Mouse (Mus musculus) testis, postnatal 14 days (tissue): Measurements from ENCODE around the gene Kif20b.

Source experiments
- DNase-seq: peaks from one replicate; pipeline ENCODE4 v3.0.0; 2021; ENCODE audit warnings: low spot score

Gene Kif20b

DNA sequence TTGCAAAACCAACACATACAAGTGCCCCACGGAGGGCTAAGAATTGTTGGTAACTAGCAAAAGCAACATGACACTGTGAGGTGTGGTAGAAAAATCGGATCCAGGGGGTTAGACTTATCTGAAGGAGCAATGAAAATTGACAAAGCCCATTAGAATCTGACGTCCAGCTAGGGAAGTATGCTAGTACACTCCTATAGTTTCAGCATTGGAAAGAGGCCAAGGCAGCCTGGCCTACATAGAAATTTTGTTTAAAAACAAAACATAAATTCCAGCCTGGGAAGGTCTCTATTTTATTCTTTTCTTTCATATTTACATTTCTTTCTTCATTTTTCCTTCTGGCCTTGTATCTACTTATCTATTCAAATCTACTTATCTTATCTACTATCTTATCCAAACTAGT lies 1.6 kb upstream of the Kif20b start:
- no peak for DNase-seq

DNA sequence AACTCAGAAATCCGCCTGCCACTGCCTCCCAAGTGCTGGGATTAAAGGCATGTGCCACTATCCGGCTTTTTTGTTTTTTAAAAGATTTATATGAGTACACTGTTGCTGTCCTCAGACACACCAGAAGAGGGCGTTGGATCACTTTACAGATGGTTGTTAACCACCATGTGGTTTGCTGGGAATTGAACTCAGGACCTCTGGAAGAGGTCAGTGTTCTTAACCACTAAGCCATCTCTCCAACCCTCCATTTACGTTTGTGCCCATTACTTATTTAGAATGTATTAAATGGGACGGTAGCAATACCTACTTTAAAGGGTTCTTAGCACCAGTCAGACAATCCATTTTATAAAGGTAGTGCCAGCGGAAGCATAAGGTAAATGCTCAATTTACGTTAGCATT lies 909 bp upstream of the Kif20b start:
- DNase-seq = no peak

DNA sequence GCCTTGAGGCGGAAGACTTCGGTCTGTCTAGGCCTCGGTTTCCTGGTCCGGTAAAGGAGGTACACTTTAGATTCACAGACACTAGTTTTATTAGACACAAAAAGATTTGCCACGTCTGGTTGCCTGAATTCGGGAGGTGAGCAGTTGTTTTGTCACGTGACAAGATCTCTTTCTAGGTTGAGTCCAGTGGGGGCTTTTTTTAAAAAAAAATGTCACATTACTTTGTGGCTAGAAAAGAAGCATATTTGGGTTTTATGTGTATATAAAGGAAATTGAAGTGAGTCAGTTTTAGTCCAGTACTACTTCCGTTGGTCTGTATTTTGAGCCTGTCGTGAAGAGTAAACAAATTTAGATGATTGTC lies 422 bp downstream of the Kif20b start:
- DNase-seq = no peak

DNA sequence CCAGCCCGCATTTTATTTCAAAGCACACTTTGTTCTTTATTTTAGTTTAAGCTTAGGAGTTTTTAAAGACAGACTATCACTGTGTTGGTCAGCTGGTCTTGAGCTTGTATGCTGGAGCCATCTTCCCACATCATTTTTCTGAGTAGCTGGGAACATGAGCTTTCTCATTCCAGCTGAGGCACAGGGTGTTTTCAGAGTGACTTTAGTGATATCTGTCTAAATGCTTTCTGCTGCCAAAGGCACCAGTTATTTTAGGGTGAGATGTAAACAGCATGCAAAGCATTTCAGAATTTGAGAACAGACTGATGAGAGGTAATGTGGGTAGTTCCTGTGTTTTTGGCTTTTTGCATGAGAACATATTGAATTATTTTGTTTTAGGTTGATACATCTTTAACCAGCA lies 25.0 kb downstream of the Kif20b start:
- DNase-seq = no peak

DNA sequence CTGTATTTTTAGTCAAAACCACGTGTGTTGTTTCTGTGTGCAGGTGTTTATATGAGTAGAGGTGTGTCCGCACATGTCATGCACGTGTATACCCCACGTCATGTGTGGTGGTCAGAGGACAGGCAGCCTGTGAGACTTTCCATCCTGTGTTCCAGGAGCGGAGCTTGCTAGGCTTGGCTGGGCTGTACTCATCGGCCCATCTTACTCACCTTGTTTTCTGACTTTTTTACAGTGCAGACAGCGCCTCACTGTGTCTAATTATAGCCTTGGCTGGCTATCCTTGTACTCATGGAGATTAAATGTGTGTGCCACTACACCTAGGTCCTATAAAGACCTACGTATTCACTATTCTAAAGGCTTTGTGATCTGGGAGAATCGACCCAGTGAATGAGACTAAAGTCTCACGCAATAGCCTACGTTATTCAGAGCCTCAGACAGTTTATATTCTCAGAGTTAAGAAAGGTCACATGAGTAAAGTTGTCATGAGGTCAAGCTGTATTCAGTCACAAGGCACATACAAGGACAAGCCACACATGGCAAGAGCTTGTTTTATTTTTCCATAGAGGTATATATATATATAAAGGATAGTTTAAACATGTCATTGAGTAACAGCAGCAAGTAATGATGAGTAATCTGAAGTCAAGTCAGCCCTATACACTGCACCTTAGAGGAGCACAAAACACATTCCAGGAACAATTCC lies 31.8 kb downstream of the Kif20b start:
- DNase-seq = no peak

DNA sequence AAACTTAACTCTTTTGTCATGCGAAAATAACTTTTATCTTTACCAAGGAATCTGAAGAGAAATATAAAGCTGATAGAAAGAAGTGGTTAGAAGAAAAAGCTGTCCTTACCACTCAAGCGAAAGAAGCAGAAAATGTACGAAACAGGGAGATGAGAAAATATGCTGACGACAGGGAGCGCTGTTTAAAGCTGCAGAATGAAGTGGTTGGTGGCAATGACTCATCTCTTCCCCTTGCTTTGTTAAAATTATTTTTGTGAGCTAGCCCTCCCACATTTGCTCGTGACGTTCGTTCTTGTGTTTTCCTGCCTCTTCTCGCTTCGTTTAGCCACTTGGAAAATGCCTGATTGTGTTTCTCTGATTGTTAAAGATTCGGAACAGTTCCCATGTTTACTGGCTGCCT lies 37.2 kb downstream of the Kif20b start:
- DNase-seq = no peak

DNA sequence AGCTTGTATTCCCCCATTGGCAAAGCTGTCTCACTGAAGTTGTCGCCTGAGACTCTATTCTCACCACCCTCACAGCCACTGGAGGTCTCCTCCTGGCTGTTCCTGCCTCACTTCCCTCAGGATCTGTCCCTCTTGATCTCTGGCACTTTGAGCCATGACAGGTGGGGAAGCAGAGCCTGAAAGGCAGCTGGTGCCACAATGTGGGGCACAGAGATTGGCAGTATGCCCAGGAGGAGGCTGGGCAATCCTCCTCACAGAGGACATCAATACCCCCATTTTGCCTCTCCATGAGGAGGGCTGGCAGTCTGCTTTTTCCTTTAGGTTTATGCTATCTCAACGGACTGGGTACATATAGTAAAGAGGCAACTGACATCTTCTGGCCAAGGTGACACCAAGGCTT lies 62.6 kb downstream of the Kif20b start:
- no peak for DNase-seq

DNA sequence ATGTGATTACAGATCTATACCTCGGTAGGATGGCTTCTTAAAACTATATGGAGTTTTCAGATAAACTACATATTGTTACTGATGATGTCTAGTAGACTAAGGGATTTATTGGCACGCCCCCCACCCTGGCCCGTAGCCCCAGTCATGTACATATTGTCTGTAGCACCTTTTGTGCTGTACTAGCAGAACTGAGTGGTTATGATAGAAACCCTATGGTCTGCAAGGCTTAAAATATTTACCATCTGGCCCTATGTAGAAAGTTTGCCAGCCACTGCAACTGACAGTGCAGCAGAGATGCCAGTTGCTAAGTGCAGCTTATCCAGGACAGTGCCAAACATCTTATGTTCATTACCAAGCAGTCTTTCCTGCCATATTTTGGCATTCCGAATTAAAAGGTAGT lies 68.3 kb downstream of the Kif20b start:
- no peak for DNase-seq

DNA sequence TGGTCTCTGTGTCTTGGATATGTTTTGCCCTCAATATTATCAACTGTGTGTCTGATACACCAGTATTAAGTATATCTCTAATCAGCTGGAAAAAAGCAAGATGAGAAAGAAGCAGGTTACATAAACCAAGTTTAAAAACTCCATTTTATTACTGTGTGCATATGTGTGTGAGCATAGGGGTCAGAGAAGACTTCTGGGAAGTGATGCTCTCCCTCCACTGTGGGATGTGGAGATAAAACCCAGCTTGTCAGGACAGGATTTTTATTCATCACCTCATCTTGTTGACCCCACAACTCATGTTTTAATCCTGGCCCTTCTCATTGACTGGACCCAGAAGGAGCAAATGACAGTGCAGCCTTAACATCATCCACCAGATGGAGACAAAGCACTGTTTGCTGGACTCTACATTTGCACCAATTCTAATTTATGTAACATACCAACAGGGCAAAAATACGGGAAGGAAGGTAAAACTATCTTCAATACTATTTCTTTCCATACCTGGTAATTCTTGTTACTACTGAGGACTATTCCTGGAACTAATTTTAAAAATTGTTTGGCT lies 70.9 kb downstream of the Kif20b start:
- DNase-seq = no peak

DNA sequence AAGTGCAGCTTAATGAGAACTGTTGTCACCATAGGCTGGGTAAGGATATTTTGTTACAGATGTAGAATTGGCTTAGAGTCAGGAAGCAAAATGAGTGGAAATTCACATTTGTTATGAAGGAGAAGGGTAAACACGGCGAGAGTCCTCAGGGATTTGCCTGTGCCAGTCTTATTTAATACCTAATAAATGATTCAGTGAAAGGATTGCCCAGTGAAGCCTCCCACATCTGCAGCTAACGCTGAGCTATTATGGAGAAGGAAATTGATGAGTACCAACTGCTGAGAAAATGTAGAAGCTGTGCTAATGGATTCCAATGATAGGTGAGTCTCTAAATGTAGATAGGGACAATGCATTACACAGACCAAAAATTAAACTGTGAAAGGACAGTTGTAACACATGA lies 92.9 kb downstream of the Kif20b start:
- DNase-seq = no peak

DNA sequence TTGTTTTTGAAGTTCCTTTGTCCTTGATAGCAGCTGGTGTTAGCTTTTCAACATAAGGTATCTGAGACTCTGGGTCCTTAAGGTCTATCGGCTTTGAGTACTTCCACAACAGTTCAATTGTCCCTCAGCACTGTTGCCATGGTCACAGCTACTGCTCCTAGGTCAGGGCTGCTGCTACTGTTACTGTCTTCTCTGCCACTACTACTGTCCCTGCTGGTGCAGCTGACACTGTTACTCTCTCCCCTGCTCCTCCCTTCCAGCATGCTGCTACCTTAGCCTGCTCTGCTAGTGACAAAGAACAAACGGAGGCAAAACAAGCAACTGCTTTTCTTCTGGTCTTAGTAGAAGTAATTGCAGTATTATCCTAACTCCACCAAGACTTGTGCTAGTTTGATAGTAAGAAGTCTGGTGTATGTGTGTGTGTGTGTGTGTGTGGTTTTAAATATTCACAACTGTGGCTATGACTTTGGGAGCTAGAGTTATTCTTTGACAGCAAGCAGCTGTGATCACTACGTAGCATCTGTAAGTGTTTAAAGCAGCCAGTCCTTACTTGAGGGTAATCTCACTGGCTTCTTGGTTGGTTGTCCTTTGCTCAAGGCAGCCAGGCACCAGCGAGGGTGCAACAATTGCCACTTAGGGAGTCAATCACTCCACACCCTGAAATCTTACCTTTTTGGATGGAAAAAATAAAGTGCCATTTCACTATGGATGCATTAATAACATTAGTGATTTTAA lies 95.5 kb downstream of the Kif20b start:
- no peak for DNase-seq

DNA sequence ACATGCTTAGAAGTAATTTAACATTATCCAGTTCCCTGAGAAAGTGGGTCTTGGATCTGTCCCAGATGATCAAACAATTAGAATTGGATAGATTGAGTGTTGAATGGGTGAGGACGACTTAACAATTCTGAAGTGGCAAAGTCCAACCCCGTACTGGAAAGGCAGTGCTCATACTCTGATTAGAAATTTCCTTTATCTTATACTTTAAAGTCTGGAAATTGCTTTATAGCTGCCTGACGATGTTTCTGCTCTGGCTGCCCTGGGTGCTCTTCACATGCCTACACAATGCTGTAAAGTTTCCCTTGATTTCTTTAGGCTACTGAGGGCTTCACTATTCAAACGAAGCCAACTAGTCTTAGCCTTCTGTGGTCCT lies 96.0 kb downstream of the Kif20b start:
- DNase-seq = no peak
